ENCODE assay signal across 14 mouse cellular contexts in the genomic region with DNA sequence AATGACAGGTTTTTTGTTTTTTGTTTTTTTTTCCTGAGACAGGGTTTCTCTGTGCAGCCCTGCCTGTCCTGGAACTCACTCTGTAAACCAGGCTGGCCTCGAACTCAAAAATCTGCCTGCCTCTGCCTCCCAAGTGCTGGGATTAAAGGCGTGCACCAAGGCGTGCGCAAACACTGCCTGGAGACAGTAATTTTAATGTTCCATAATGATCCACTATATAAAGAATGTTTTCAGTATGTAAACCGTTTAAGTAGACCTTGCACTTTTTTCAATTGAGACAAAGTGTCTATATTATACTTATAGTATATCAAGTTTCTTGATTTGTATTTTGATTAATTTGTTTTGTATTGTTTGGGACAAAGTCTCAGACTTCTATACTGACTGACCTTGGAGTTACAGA. TPM values are rescaled to one million over a fixed set of nuclear protein-coding genes. Genes with fewer than 3 reads are reported as not detected.
DNase-seq lines count a peak whose midpoint lies in the region; ATAC-seq and TF ChIP-seq lines count a peak whose summit lies in the region.
"Had no signal": no experiment of that assay in that cellular context is flagged by ENCODE, and none has a peak within 500 bp of the region (broad histone marks: within the 10 kb centered on the region; RNA-seq: fewer than 3 reads in every experiment).

No protein-coding gene starts in this region.

- no peaks in the 10 kb centered on the region for H3K9me3 ChIP-seq in heart, embryonic 13.5 days
- no peaks in the 10 kb centered on the region for H3K9me3 ChIP-seq in lung, embryonic 16.5 days (ENCODE audit: control insufficient read depth, low read length)
- H3K9me3 ChIP-seq in embryonic facial prominence, embryonic 12.5 days: no peaks in the 10 kb centered on the region
- no peaks in the 10 kb centered on the region for H3K9me3 ChIP-seq in liver, embryonic 14.5 days (ENCODE audit: control insufficient read depth, low read length)

- H3K4me2 ChIP-seq in heart, embryonic 13.5 days: peak overlapping the region; percentile 89
- H3K4me2 ChIP-seq in lung, embryonic 16.5 days (ENCODE audit: low read depth, low read length): no peak overlapping the region; the same call in 1 of the 2 replicates
- H3K4me2 ChIP-seq in embryonic facial prominence, embryonic 12.5 days (replicated peaks): no peak overlapping the region
- H3K4me2 ChIP-seq in liver, embryonic 14.5 days (ENCODE audit: low read depth): peak overlapping the region; percentile 72

- no peaks in the 10 kb centered on the region for H3K27me3 ChIP-seq in heart, embryonic 13.5 days (replicated peaks)
- no peaks in the 10 kb centered on the region for H3K27me3 ChIP-seq in lung, embryonic 16.5 days (ENCODE audit: control insufficient read depth, insufficient read depth, low read depth, low read length)
- H3K27me3 ChIP-seq in embryonic facial prominence, embryonic 12.5 days: no peaks in the 10 kb centered on the region
- H3K27me3 ChIP-seq in liver, embryonic 14.5 days (ENCODE audit: control insufficient read depth, insufficient read depth, low read length): no peaks in the 10 kb centered on the region

- ATAC-seq in heart, embryonic 13.5 days (ENCODE audit: extremely low read depth, insufficient number of reproducible peaks, low FRiP score, low TSS enrichment): no peak
- no peak for ATAC-seq in lung, embryonic 16.5 days (ENCODE audit: low read depth)
- no peak for ATAC-seq in embryonic facial prominence, embryonic 12.5 days (ENCODE audit: insufficient number of reproducible peaks, insufficient read depth, low FRiP score, low TSS enrichment)
- ATAC-seq in liver, embryonic 14.5 days (ENCODE audit: insufficient read depth): no peak

- TF ChIP-seq EP300 in liver, embryonic 14.5 days (IDR thresholded peaks at IDR 0.05; ENCODE audit: low read depth): no peak

- peaks cover 50% of the 10 kb centered on the region for H3K4me1 ChIP-seq in heart, embryonic 13.5 days
- peaks cover 26% of the 10 kb centered on the region for H3K4me1 ChIP-seq in lung, embryonic 16.5 days (replicated peaks; ENCODE audit: control insufficient read depth, insufficient read depth, low read length)
- peaks cover 15% of the 10 kb centered on the region; the same call in 1 of the 2 replicates for H3K4me1 ChIP-seq in embryonic facial prominence, embryonic 12.5 days
- H3K4me1 ChIP-seq in liver, embryonic 14.5 days (replicated peaks; ENCODE audit: control insufficient read depth in 2 of 2, insufficient read depth in 2 of 2, low read length in 1 of 2): peaks cover 18 to 26% of the 10 kb centered on the region in 2 experiments

- no peak for DNase-seq in heart, adult 8-10 months (ENCODE audit: low spot score)
- DNase-seq in lung, postnatal 25 days (ENCODE audit: low spot score): no peak
- no peak for DNase-seq in liver, embryonic 14.5 days (ENCODE audit: low read depth in 3 of 3, low spot score in 3 of 3)
- DNase-seq in adipocyte (ENCODE audit: low spot score): no peak
- DNase-seq in left cerebral cortex, postnatal 10 days (ENCODE audit: extremely low spot score in 1 of 2, low spot score in 2 of 2): no peak
- DNase-seq: adrenal gland, postnatal 36 days; gastrocnemius, adult 2 months; heart, postnatal 14 days; kidney, adult 8-10 months; lung, postnatal 36 days; thymus, postnatal 25 days had no signal

- no peaks in the 10 kb centered on the region for H3K36me3 ChIP-seq in heart, embryonic 13.5 days
- H3K36me3 ChIP-seq in lung, embryonic 16.5 days (ENCODE audit: control insufficient read depth, insufficient read depth, low read length): no peaks in the 10 kb centered on the region
- no peaks in the 10 kb centered on the region for H3K36me3 ChIP-seq in embryonic facial prominence, embryonic 12.5 days
- no peaks in the 10 kb centered on the region for H3K36me3 ChIP-seq in liver, embryonic 14.5 days (replicated peaks; ENCODE audit: control insufficient read depth, insufficient read depth, low read depth)

- H3K9ac ChIP-seq in heart, embryonic 13.5 days: no peak overlapping the region
- H3K9ac ChIP-seq in lung, embryonic 16.5 days (ENCODE audit: low read length): no peak overlapping the region
- no peak overlapping the region for H3K9ac ChIP-seq in embryonic facial prominence, embryonic 12.5 days
- H3K9ac ChIP-seq in liver, embryonic 14.5 days (replicated peaks): peak overlapping the region; percentile 91

- no peak overlapping the region for H3K4me3 ChIP-seq in heart, embryonic 13.5 days
- no peak overlapping the region for H3K4me3 ChIP-seq in lung, embryonic 16.5 days (ENCODE audit: low read length)
- H3K4me3 ChIP-seq in embryonic facial prominence, embryonic 12.5 days: no peak overlapping the region
- peak overlapping the region; percentile 32 to 67; a peak in 3 of 4 replicates for H3K4me3 ChIP-seq in liver, embryonic 14.5 days (ENCODE audit: insufficient read depth in 1 of 2, low read depth in 2 of 2, low read length in 2 of 2)

- WGBS in heart, embryonic 13.5 days: 69% methylated on average over 5 of the region's 5 CpGs
- 55% methylated on average over 5 of the region's 5 CpGs for WGBS in lung, embryonic 16.5 days
- WGBS in embryonic facial prominence, embryonic 12.5 days: 63% methylated on average over 5 of the region's 5 CpGs
- WGBS in liver, embryonic 14.5 days (ENCODE audit: insufficient replicate concordance): 54% methylated on average over 5 of the region's 5 CpGs

- no peak for TF ChIP-seq CTCF in liver, embryonic 14.5 days (IDR thresholded peaks at IDR 0.05; ENCODE audit: low read depth)

- intact Hi-C loops in left cerebral cortex, postnatal 10 days (cut with DNase I): no loop called here

- no peak overlapping the region for H3K27ac ChIP-seq in heart, embryonic 13.5 days (replicated peaks)
- H3K27ac ChIP-seq in lung, embryonic 16.5 days (ENCODE audit: low read length): 0 out of 2 replicates have a peak overlapping the region, but pooled peaks have one; percentile 96
- peak overlapping the region; percentile 95; the same call in 1 of the 2 replicates for H3K27ac ChIP-seq in embryonic facial prominence, embryonic 12.5 days
- H3K27ac ChIP-seq in liver, embryonic 14.5 days: peak overlapping the region; percentile 100
- H3K27ac ChIP-seq: gastrocnemius, adult 2 months had no signal

RNA-seq across cellular contexts. Expression of gene Hist1h4i, which starts 1.8 kb away (rescaled TPM):
- polyA plus RNA-seq in heart, embryonic 13.5 days (2015; fragmentation: Nextera tagmentation; extraction: Ambion mirVana): 10.8 and 11.3 TPM in 2 replicates
- total RNA-seq in heart, adult 8-10 months (2022): 10 to 100 TPM; 11.6 to 17.7 (median 15.2) TPM
- polyA plus RNA-seq in lung, embryonic 16.5 days (2015; fragmentation: Nextera tagmentation; extraction: Ambion mirVana): 23.6 and 24.3 TPM in 2 replicates
- polyA plus RNA-seq in embryonic facial prominence, embryonic 12.5 days (2016; fragmentation: Nextera tagmentation; extraction: Ambion mirVana): 26.8 and 29.2 TPM in 2 replicates
- 66.4 and 87.2 TPM in 2 replicates for polyA plus RNA-seq in liver, embryonic 14.5 days (2012; rRNA removed)
- polyA plus RNA-seq in liver, embryonic 14.5 days (2014; fragmentation: Nextera tagmentation; extraction: Ambion mirVana): 36.5 and 47.8 TPM in 2 replicates
- total RNA-seq in left cerebral cortex, postnatal 10 days (2021): 10 to 100 TPM; 45.9 to 47.6 TPM

RNA-seq across cellular contexts. Expression of gene Hist1h2ag, which starts 3.4 kb away (rescaled TPM):
- polyA plus RNA-seq in heart, embryonic 13.5 days (2015; fragmentation: Nextera tagmentation; extraction: Ambion mirVana): 15.8 and 19.9 TPM in 2 replicates
- 10 to 100 TPM in 1 of 4 experiments, 1 to 10 TPM in 3; 2.7 to 12.6 (median 6.6) TPM for total RNA-seq in heart, adult 8-10 months (2022)
- 36.8 and 53.7 TPM in 2 replicates for polyA plus RNA-seq in lung, embryonic 16.5 days (2015; fragmentation: Nextera tagmentation; extraction: Ambion mirVana)
- polyA plus RNA-seq in embryonic facial prominence, embryonic 12.5 days (2016; fragmentation: Nextera tagmentation; extraction: Ambion mirVana): 117 and 124 TPM in 2 replicates
- polyA plus RNA-seq in liver, embryonic 14.5 days (2012; rRNA removed): 35.2 and 55.3 TPM in 2 replicates
- polyA plus RNA-seq in liver, embryonic 14.5 days (2014; fragmentation: Nextera tagmentation; extraction: Ambion mirVana): 15.5 and 18.0 TPM in 2 replicates
- 10 to 100 TPM; 26.2 to 28.0 TPM for total RNA-seq in left cerebral cortex, postnatal 10 days (2021)

RNA-seq across cellular contexts. Expression of gene Hist1h2bj, which starts 3.6 kb away (rescaled TPM):
- polyA plus RNA-seq in heart, embryonic 13.5 days (2015; fragmentation: Nextera tagmentation; extraction: Ambion mirVana): 3.9 and 5.9 TPM in 2 replicates
- 1 to 10 TPM; 1.4 to 7.1 (median 2.5) TPM for total RNA-seq in heart, adult 8-10 months (2022)
- polyA plus RNA-seq in lung, embryonic 16.5 days (2015; fragmentation: Nextera tagmentation; extraction: Ambion mirVana): 12.9 and 16.4 TPM in 2 replicates
- 15.2 and 17.7 TPM in 2 replicates for polyA plus RNA-seq in embryonic facial prominence, embryonic 12.5 days (2016; fragmentation: Nextera tagmentation; extraction: Ambion mirVana)
- 21.4 and 38.1 TPM in 2 replicates for polyA plus RNA-seq in liver, embryonic 14.5 days (2012; rRNA removed)
- polyA plus RNA-seq in liver, embryonic 14.5 days (2014; fragmentation: Nextera tagmentation; extraction: Ambion mirVana): 11.2 and 12.4 TPM in 2 replicates
- 10 to 100 TPM; 21.4 to 25.6 TPM for total RNA-seq in left cerebral cortex, postnatal 10 days (2021)

RNA-seq across cellular contexts. Expression of gene Hist1h2bk, which starts 3.7 kb away (rescaled TPM):
- polyA plus RNA-seq in heart, embryonic 13.5 days (2015; fragmentation: Nextera tagmentation; extraction: Ambion mirVana): 3.1 and 3.4 TPM in 2 replicates
- 10 to 100 TPM in 1 of 4 experiments, 1 to 10 TPM in 3; 4.6 to 13.2 (median 8.3) TPM for total RNA-seq in heart, adult 8-10 months (2022)
- polyA plus RNA-seq in lung, embryonic 16.5 days (2015; fragmentation: Nextera tagmentation; extraction: Ambion mirVana): 6.6 and 7.3 TPM in 2 replicates
- polyA plus RNA-seq in embryonic facial prominence, embryonic 12.5 days (2016; fragmentation: Nextera tagmentation; extraction: Ambion mirVana): 19.4 and 20.1 TPM in 2 replicates
- 17.7 and 25.1 TPM in 2 replicates for polyA plus RNA-seq in liver, embryonic 14.5 days (2012; rRNA removed)
- 1.0 and 3.1 TPM in 2 replicates for polyA plus RNA-seq in liver, embryonic 14.5 days (2014; fragmentation: Nextera tagmentation; extraction: Ambion mirVana)
- 10 to 100 TPM; 38.0 to 50.2 TPM for total RNA-seq in left cerebral cortex, postnatal 10 days (2021)

RNA-seq across cellular contexts. Expression of gene Hist1h2ah, which starts 4.0 kb away (rescaled TPM):
- 4.1 and 11.0 TPM in 2 replicates for polyA plus RNA-seq in heart, embryonic 13.5 days (2015; fragmentation: Nextera tagmentation; extraction: Ambion mirVana)
- total RNA-seq in heart, adult 8-10 months (2022): 10 to 100 TPM in 2 of 4 experiments, 1 to 10 TPM in 2; 1.7 to 11.1 (median 9.1) TPM
- polyA plus RNA-seq in lung, embryonic 16.5 days (2015; fragmentation: Nextera tagmentation; extraction: Ambion mirVana): 2.3 and 15.3 TPM in 2 replicates
- 8.0 and 8.3 TPM in 2 replicates for polyA plus RNA-seq in embryonic facial prominence, embryonic 12.5 days (2016; fragmentation: Nextera tagmentation; extraction: Ambion mirVana)
- polyA plus RNA-seq in liver, embryonic 14.5 days (2012; rRNA removed): 8.7 and 17.9 TPM in 2 replicates
- polyA plus RNA-seq in liver, embryonic 14.5 days (2014; fragmentation: Nextera tagmentation; extraction: Ambion mirVana): 12.0 TPM in 2 replicates
- 10 to 100 TPM; 37.9 to 54.9 TPM for total RNA-seq in left cerebral cortex, postnatal 10 days (2021)

Comparison
In these comparisons a context has a peak if more than half of its experiments do, and no peak if none do; other contexts are left out.
1. H3K4me2 ChIP-seq: peak in heart, embryonic 13.5 days (single experiment) and liver, embryonic 14.5 days (single experiment); none in lung, embryonic 16.5 days (single experiment) and embryonic facial prominence, embryonic 12.5 days (single experiment).
2. H3K4me3 ChIP-seq: peak in liver, embryonic 14.5 days (2 of 2); none in heart, embryonic 13.5 days (single experiment), lung, embryonic 16.5 days (single experiment) and embryonic facial prominence, embryonic 12.5 days (single experiment).